Mouse (Mus musculus): Measurements from ENCODE around the gene Defa21. TPM values are rescaled to one million over a fixed set of nuclear protein-coding genes. Genes with fewer than 3 reads are reported as not detected.
"Not testable (repeated sequence)": the region's sequence is repeated elsewhere in the genome, so short reads cannot be mapped to it uniquely, and the experiment has no call there.

The Defa21 gene
- polyA plus RNA-seq (2015; fragmentation: Nextera tagmentation; extraction: Ambion mirVana): not detected in 2 replicates

- not testable (repeated sequence) for H3K4me2 ChIP-seq; H3K27ac ChIP-seq; H3K36me3 ChIP-seq; H3K27me3 ChIP-seq; H3K4me1 ChIP-seq (replicated peaks); H3K4me3 ChIP-seq; ATAC-seq (replicated peaks; ENCODE audit: insufficient number of reproducible peaks, insufficient read depth, low FRiP score, low read depth); H3K9ac ChIP-seq; H3K9me3 ChIP-seq (replicated peaks)
- WGBS: no CpG with 5 or more reads among the region's 1 CpGs
These were observed at the start of gene Defa21 for GRCm38 (mm10) chr8:21025245-21025644. Gene Defa21, plus strand, starts transcription at chr8:21025545.

- no peaks in the 10 kb centered on the region for H3K36me3 ChIP-seq
- no peaks in the 10 kb centered on the region for H3K27me3 ChIP-seq
- no peaks in the 10 kb centered on the region for H3K9me3 ChIP-seq (replicated peaks)
- H3K4me3 ChIP-seq: no peak overlapping the region
- ATAC-seq (replicated peaks; ENCODE audit: insufficient number of reproducible peaks, insufficient read depth, low FRiP score, low read depth): no peak
- WGBS: 43% methylated on average over 1 of the region's 1 CpGs
- no peak overlapping the region for H3K9ac ChIP-seq
- no peak overlapping the region for H3K4me2 ChIP-seq
- H3K4me1 ChIP-seq (replicated peaks): no peaks in the 10 kb centered on the region
- no peak overlapping the region for H3K27ac ChIP-seq
These were observed 45.5 kb upstream of the Defa21 start for GRCm38 (mm10) chr8:20979846-20980245.

GRCm38 (mm10) chr8:20994042-20994441 lies 31.3 kb upstream of the Defa21 start:
- ATAC-seq (replicated peaks; ENCODE audit: insufficient number of reproducible peaks, insufficient read depth, low FRiP score, low read depth); H3K9ac ChIP-seq: not testable (repeated sequence)

GRCm38 (mm10) chr8:20996776-20997175 lies 28.6 kb upstream of the Defa21 start:
- no peaks in the 10 kb centered on the region for H3K27me3 ChIP-seq
- WGBS: 66% methylated on average over 2 of the region's 2 CpGs
- no peak for ATAC-seq (replicated peaks; ENCODE audit: insufficient number of reproducible peaks, insufficient read depth, low FRiP score, low read depth)

More at GRCm38 (mm10) chr8:20994042-20994441, 31.3 kb upstream of the Defa21 start:
- not testable (repeated sequence) for H3K4me2 ChIP-seq; H3K27ac ChIP-seq; H3K4me3 ChIP-seq; H3K9me3 ChIP-seq (replicated peaks); H3K36me3 ChIP-seq; H3K27me3 ChIP-seq; H3K4me1 ChIP-seq (replicated peaks)

GRCm38 (mm10) chr8:20997291-20997690 lies 28.1 kb upstream of the Defa21 start:
- H3K27me3 ChIP-seq: no peaks in the 10 kb centered on the region
- no peak overlapping the region for H3K4me3 ChIP-seq
- no peak overlapping the region for H3K27ac ChIP-seq
- H3K4me2 ChIP-seq: no peak overlapping the region
- ATAC-seq (replicated peaks; ENCODE audit: insufficient number of reproducible peaks, insufficient read depth, low FRiP score, low read depth): no peak
- H3K9me3 ChIP-seq (replicated peaks): no peaks in the 10 kb centered on the region
- no peaks in the 10 kb centered on the region for H3K36me3 ChIP-seq
- H3K9ac ChIP-seq: no peak overlapping the region
- H3K4me1 ChIP-seq (replicated peaks): no peaks in the 10 kb centered on the region

More at GRCm38 (mm10) chr8:20996776-20997175, 28.6 kb upstream of the Defa21 start:
- H3K4me3 ChIP-seq: no peak overlapping the region
- H3K4me2 ChIP-seq: no peak overlapping the region
- no peaks in the 10 kb centered on the region for H3K36me3 ChIP-seq
- no peaks in the 10 kb centered on the region for H3K4me1 ChIP-seq (replicated peaks)
- no peak overlapping the region for H3K9ac ChIP-seq
- no peaks in the 10 kb centered on the region for H3K9me3 ChIP-seq (replicated peaks)
- no peak overlapping the region for H3K27ac ChIP-seq

- WGBS: 55% methylated on average over 8 of the region's 8 CpGs
These were observed 24.2 kb upstream of the Defa21 start for GRCm38 (mm10) chr8:21001171-21001570.

GRCm38 (mm10) chr8:21006801-21007200 lies 18.5 kb upstream of the Defa21 start:
- Histone ChIP-seq H3K9ac (no peak overlapping the region), H3K36me3 (no peaks in the 10 kb centered on the region), H3K4me3 (no peak overlapping the region), H3K27me3 (no peaks in the 10 kb centered on the region), H3K9me3 (replicated peaks) (peaks cover 8% of the 10 kb centered on the region), H3K4me2 (no peak overlapping the region), H3K4me1 (replicated peaks) (no peaks in the 10 kb centered on the region), H3K27ac (no peak overlapping the region)
- ATAC-seq (replicated peaks; ENCODE audit: insufficient number of reproducible peaks, insufficient read depth, low FRiP score, low read depth): no peak
- WGBS: 21% methylated on average over 1 of the region's 1 CpGs

More at GRCm38 (mm10) chr8:21001171-21001570, 24.2 kb upstream of the Defa21 start:
- Histone ChIP-seq H3K4me3 (no peak overlapping the region), H3K27ac (no peak overlapping the region), H3K36me3 (no peaks in the 10 kb centered on the region), H3K4me2 (no peak overlapping the region), H3K9ac (no peak overlapping the region), H3K4me1 (replicated peaks) (no peaks in the 10 kb centered on the region), H3K9me3 (replicated peaks) (peaks cover 3% of the 10 kb centered on the region), H3K27me3 (no peaks in the 10 kb centered on the region)
- ATAC-seq (replicated peaks; ENCODE audit: insufficient number of reproducible peaks, insufficient read depth, low FRiP score, low read depth): no peak

GRCm38 (mm10) chr8:21008578-21008977 lies 16.8 kb upstream of the Defa21 start:
- H3K27me3 ChIP-seq; H3K27ac ChIP-seq; H3K4me3 ChIP-seq; H3K4me1 ChIP-seq (replicated peaks); H3K9me3 ChIP-seq (replicated peaks); H3K36me3 ChIP-seq; ATAC-seq (replicated peaks; ENCODE audit: insufficient number of reproducible peaks, insufficient read depth, low FRiP score, low read depth); H3K9ac ChIP-seq; H3K4me2 ChIP-seq: not testable (repeated sequence)
- 42% methylated on average over 6 of the region's 6 CpGs for WGBS

GRCm38 (mm10) chr8:21010548-21010947 lies 14.8 kb upstream of the Defa21 start:
- not testable (repeated sequence) for H3K9ac ChIP-seq; H3K27ac ChIP-seq; H3K36me3 ChIP-seq; H3K4me2 ChIP-seq; H3K9me3 ChIP-seq (replicated peaks); ATAC-seq (replicated peaks; ENCODE audit: insufficient number of reproducible peaks, insufficient read depth, low FRiP score, low read depth); H3K27me3 ChIP-seq; H3K4me3 ChIP-seq; H3K4me1 ChIP-seq (replicated peaks)
- WGBS: 48% methylated on average over 1 of the region's 1 CpGs

- not testable (repeated sequence) for H3K27me3 ChIP-seq; H3K4me1 ChIP-seq (replicated peaks)
- WGBS: no CpG with 5 or more reads among the region's 1 CpGs
These were observed 29.4 kb downstream of the Defa21 start, which contains the start of gene Defa23 for GRCm38 (mm10) chr8:21054747-21055146. Gene Defa23, plus strand, starts transcription at chr8:21055047.

GRCm38 (mm10) chr8:21064738-21065137 lies 39.4 kb downstream of the Defa21 start, which contains the start of gene Defa35:
Gene Defa35, plus strand, starts transcription at chr8:21065038.
- not testable (repeated sequence) for H3K4me1 ChIP-seq (replicated peaks); H3K9me3 ChIP-seq (replicated peaks); H3K4me2 ChIP-seq; H3K36me3 ChIP-seq; H3K27ac ChIP-seq; H3K4me3 ChIP-seq; ATAC-seq (replicated peaks; ENCODE audit: insufficient number of reproducible peaks, insufficient read depth, low FRiP score, low read depth); H3K9ac ChIP-seq; H3K27me3 ChIP-seq
- 63% methylated on average over 1 of the region's 1 CpGs for WGBS

More at GRCm38 (mm10) chr8:21054747-21055146, 29.4 kb downstream of the Defa21 start, which contains the start of gene Defa23:
- not testable (repeated sequence) for H3K4me3 ChIP-seq; H3K9ac ChIP-seq; H3K36me3 ChIP-seq; H3K9me3 ChIP-seq (replicated peaks); ATAC-seq (replicated peaks; ENCODE audit: insufficient number of reproducible peaks, insufficient read depth, low FRiP score, low read depth); H3K27ac ChIP-seq; H3K4me2 ChIP-seq

Data from heart, embryonic 15.5 days (tissue).